Mouse (Mus musculus) embryo, embryonic 11.5 days (tissue): ENCODE measurements around the gene Cym.
A peak's percentile ranks its signal among the peaks of the same experiment; 100 is the strongest.

Experiments used
- DNase-seq: peaks from one replicate; pipeline ENCODE4 v3.0.0-alpha.2; 2012; ENCODE audit warnings: low read depth, low spot score

Gene Cym

GRCm38 (mm10) chr3:107221608-107222007 is at the start of gene Cym:
TSS of gene Cym (minus strand) at chr3:107221732.
- no peak for DNase-seq

- DNase-seq: no peak
Observed at GRCm38 (mm10) chr3:107266814-107267345, 45.3 kb upstream of the Cym start.

GRCm38 (mm10) chr3:107261851-107262165 is 40.3 kb upstream of the Cym start:
- no peak for DNase-seq

GRCm38 (mm10) chr3:107260956-107261850 is 39.7 kb upstream of the Cym start:
- DNase-seq: no peak

- DNase-seq: no peak
Observed at GRCm38 (mm10) chr3:107257924-107258323, 36.4 kb upstream of the Cym start.

GRCm38 (mm10) chr3:107256724-107257123 is 35.2 kb upstream of the Cym start:
- no peak for DNase-seq

- DNase-seq: no peak
Observed at GRCm38 (mm10) chr3:107255992-107256391, 34.5 kb upstream of the Cym start.

GRCm38 (mm10) chr3:107253925-107254324 is 32.4 kb upstream of the Cym start:
- DNase-seq: no peak

- DNase-seq: no peak
Observed at GRCm38 (mm10) chr3:107252035-107252434, 30.5 kb upstream of the Cym start.

- no peak for DNase-seq
Observed at GRCm38 (mm10) chr3:107250320-107250719, 28.8 kb upstream of the Cym start.

- DNase-seq: no peak
Observed at GRCm38 (mm10) chr3:107249042-107249441, 27.5 kb upstream of the Cym start.

GRCm38 (mm10) chr3:107246876-107247275 is 25.3 kb upstream of the Cym start:
- no peak for DNase-seq

- no peak for DNase-seq
Observed at GRCm38 (mm10) chr3:107241389-107242094, 20.0 kb upstream of the Cym start.

GRCm38 (mm10) chr3:107239607-107240006 is 18.1 kb upstream of the Cym start, which contains the start of gene Prok1:
TSS of gene Prok1 (minus strand) at chr3:107239707.
- no peak for DNase-seq

GRCm38 (mm10) chr3:107238471-107238980 is 17.0 kb upstream of the Cym start:
- DNase-seq: no peak

GRCm38 (mm10) chr3:107238051-107238450 is 16.5 kb upstream of the Cym start:
- no peak for DNase-seq

- DNase-seq: no peak
Observed at GRCm38 (mm10) chr3:107233945-107234344, 12.4 kb upstream of the Cym start.

GRCm38 (mm10) chr3:107233351-107233813 is 11.8 kb upstream of the Cym start:
- DNase-seq: peak; percentile 78

GRCm38 (mm10) chr3:107231202-107231601 is 9.7 kb upstream of the Cym start:
- no peak for DNase-seq

- DNase-seq: no peak
Observed at GRCm38 (mm10) chr3:107230527-107230926, 9.0 kb upstream of the Cym start, which contains the start of gene A630076J17Rik. TSS of gene A630076J17Rik (plus strand) at chr3:107230614.

- DNase-seq: no peak
Observed at GRCm38 (mm10) chr3:107229822-107230221, 8.3 kb upstream of the Cym start.

- no peak for DNase-seq
Observed at GRCm38 (mm10) chr3:107229221-107229620, 7.7 kb upstream of the Cym start.
